Mouse (Mus musculus) C2C12 (cell line): ENCODE results near the gene Cyp4f17.

Source experiments
- CTCF ChIP-seq: IDR thresholded peaks from one replicate; pipeline ENCODE4 v1.5.1; 2011; ENCODE audit not compliant: control insufficient read depth, insufficient read depth, insufficient read length
- MYOD1 ChIP-seq: IDR thresholded peaks from one replicate; pipeline ENCODE4 v1.6.1; 2011; ENCODE audit warnings: low read depth; ENCODE audit not compliant: control insufficient read depth, insufficient read length
- USF1 ChIP-seq: IDR thresholded peaks from one replicate; pipeline ENCODE4 v1.6.1; 2011; ENCODE audit warnings: low read depth, mild to moderate bottlenecking, control low read depth, moderate library complexity

DNA sequence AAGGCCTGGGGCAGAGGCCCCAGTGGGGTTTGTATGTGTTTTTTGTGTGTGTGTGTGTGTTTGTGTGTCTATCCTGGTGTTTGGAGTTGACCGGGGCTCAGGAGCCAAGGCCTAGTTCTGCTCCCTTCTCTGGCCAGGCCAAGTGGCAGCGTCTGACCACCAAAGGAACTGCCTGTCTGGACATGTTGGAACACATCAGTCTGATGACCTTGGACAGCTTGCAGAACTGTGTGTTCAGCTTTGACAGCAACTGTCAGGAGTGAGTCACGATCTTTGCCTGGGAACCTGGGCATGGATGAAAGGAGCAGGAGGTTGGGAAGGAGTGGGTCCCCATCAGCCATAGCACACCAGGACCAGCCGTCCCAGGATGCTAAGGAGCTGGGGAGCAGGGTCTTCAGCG, 16.1 kb downstream of the Cyp4f17 start:
- TF ChIP-seq CTCF (no peak), USF1 (no peak), MYOD1 (no peak)
